Mouse (Mus musculus) A20 (cell line): ENCODE measurements around the gene Pde4b.

Experiments
- DNase-seq: peaks from one replicate; pipeline ENCODE4 v3.0.0-alpha.2; 2011; ENCODE audit warnings: low read depth, low spot score

Gene Pde4b

GRCm38 (mm10) chr4:102534049-102534730, 446.8 kb downstream of the Pde4b start:
- DNase-seq: peak; percentile 55

- DNase-seq: no peak
Measured at GRCm38 (mm10) chr4:102535886-102536285, 448.5 kb downstream of the Pde4b start.

GRCm38 (mm10) chr4:102538266-102538665, 450.9 kb downstream of the Pde4b start:
- DNase-seq: no peak

GRCm38 (mm10) chr4:102538793-102539192, 451.4 kb downstream of the Pde4b start:
- DNase-seq: no peak

GRCm38 (mm10) chr4:102539598-102540180, 452.3 kb downstream of the Pde4b start:
- DNase-seq: no peak

GRCm38 (mm10) chr4:102542976-102543375, 455.6 kb downstream of the Pde4b start:
- no peak for DNase-seq

GRCm38 (mm10) chr4:102545226-102545625, 457.9 kb downstream of the Pde4b start:
- DNase-seq: no peak

- no peak for DNase-seq
Measured at GRCm38 (mm10) chr4:102555566-102555965, 468.2 kb downstream of the Pde4b start.

GRCm38 (mm10) chr4:102557006-102557405, 469.7 kb downstream of the Pde4b start:
- no peak for DNase-seq

GRCm38 (mm10) chr4:102557508-102558220, 470.3 kb downstream of the Pde4b start:
- DNase-seq: no peak

GRCm38 (mm10) chr4:102558328-102558727, 471.0 kb downstream of the Pde4b start:
- no peak for DNase-seq

GRCm38 (mm10) chr4:102560676-102561280, 473.4 kb downstream of the Pde4b start:
- no peak for DNase-seq

GRCm38 (mm10) chr4:102563273-102563855, 476.0 kb downstream of the Pde4b start:
- no peak for DNase-seq

- no peak for DNase-seq
Measured at GRCm38 (mm10) chr4:102564286-102564685, 476.9 kb downstream of the Pde4b start.

GRCm38 (mm10) chr4:102566421-102566820, 479.1 kb downstream of the Pde4b start:
- no peak for DNase-seq

- DNase-seq: no peak
Measured at GRCm38 (mm10) chr4:102567111-102567510, 479.8 kb downstream of the Pde4b start.

GRCm38 (mm10) chr4:102567676-102568254, 480.4 kb downstream of the Pde4b start:
- DNase-seq: no peak

- DNase-seq: peak; percentile 78
Measured at GRCm38 (mm10) chr4:102568591-102568990, 481.2 kb downstream of the Pde4b start.

- peak; percentile 70 for DNase-seq
Measured at GRCm38 (mm10) chr4:102569101-102569583, 481.8 kb downstream of the Pde4b start.

- peak; percentile 83 for DNase-seq
Measured at GRCm38 (mm10) chr4:102569950-102570765, 482.8 kb downstream of the Pde4b start.
